Mouse (Mus musculus): ENCODE data around the gene Tbc1d22b. TPM values are rescaled to one million over a fixed set of nuclear protein-coding genes. Genes with fewer than 3 reads are reported as not detected.

The Tbc1d22b gene
- polyA plus RNA-seq (2014; fragmentation: Nextera tagmentation; extraction: Ambion mirVana) = 19.9 and 22.1 TPM in 2 replicates

DNA sequence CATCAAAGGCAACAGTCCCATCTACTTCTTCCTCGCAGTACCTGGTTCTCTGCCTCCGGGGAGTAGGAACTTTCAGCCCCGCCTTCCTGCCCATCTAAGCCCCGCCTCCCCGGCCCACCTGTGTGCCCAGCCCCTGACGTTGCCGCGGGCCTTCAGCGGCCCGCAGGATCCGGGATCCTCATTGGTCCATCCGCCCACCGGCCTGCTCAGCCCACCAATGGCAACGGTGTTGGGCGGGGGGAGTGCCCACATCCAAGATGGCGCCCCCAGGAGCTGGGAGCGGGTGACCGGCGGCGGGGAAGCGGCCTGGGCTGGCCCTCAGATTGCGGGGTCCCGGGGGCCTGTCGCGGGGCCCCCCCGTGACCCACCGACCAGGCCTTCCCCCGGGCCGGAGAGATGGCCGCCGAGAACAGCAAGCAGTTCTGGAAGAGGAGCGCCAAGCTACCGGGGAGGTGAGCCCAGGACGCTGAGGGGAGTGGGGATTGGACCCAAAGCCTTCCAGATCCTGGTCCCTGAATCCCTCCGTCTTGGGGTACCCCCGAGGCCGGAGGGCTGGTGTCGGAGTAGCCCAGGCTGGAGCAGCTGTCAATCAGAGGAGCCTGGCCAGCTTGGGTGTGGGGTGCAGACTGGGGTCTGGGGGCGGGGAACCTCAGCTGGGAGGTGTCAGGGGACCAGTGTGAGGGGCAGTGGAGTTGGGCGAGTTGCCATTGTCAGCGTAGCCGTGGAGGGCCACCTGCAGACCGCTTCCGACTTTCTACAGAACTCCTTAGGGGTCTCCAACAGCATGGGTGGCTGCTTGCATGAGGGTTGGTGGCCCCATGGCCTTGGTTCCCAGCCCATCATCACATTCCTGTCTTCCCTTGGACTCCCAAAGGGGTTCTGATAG lies at the start of gene Tbc1d22b, which contains the start of gene Gm17657:
Gene Tbc1d22b (plus strand): TSS at position 243 of the 886 bp plus-strand sequence.
Gene Gm17657 (minus strand): TSS at position 96 of the 886 bp plus-strand sequence.
- Histone ChIP-seq H3K4me1 (ENCODE audit: control insufficient read depth, insufficient read depth, low read length) (peaks cover 13% of the 10 kb centered on the region), H3K9me3 (ENCODE audit: control insufficient read depth, low read length) (no peaks in the 10 kb centered on the region), H3K36me3 (ENCODE audit: control insufficient read depth, insufficient read depth, low read length) (no peaks in the 10 kb centered on the region), H3K27ac (ENCODE audit: low read depth, low read length) (no peak within 1 kb of the TSS), H3K4me3 (ENCODE audit: low read depth, low read length) (peak within 1 kb of the TSS; percentile 91), H3K4me2 (ENCODE audit: low read depth) (peak within 1 kb of the TSS; percentile 74), H3K9ac (ENCODE audit: low read length) (peak within 1 kb of the TSS; percentile 94), H3K27me3 (ENCODE audit: control insufficient read depth, insufficient read depth, low read length) (no peaks in the 10 kb centered on the region)
- under 1% methylated on average over 39 of the region's 44 CpGs for WGBS
- DNase-seq (ENCODE audit: low spot score) = peak; percentile 95
- peak; percentile 99 for ATAC-seq (ENCODE audit: insufficient read depth, low FRiP score, low TSS enrichment)

- 81% methylated on average over 7 of the region's 7 CpGs for WGBS
- DNase-seq (ENCODE audit: low spot score) (no peak), ATAC-seq (ENCODE audit: insufficient read depth, low FRiP score, low TSS enrichment) (no peak)
- Histone ChIP-seq H3K9me3 (ENCODE audit: control insufficient read depth, low read length) (no peaks in the 10 kb centered on the region), H3K36me3 (ENCODE audit: control insufficient read depth, insufficient read depth, low read length) (no peaks in the 10 kb centered on the region), H3K4me3 (ENCODE audit: low read depth, low read length) (no peak overlapping the region), H3K4me1 (ENCODE audit: control insufficient read depth, insufficient read depth, low read length) (no peaks in the 10 kb centered on the region), H3K27ac (ENCODE audit: low read depth, low read length) (no peak overlapping the region), H3K9ac (ENCODE audit: low read length) (no peak overlapping the region), H3K4me2 (ENCODE audit: low read depth) (no peak overlapping the region), H3K27me3 (ENCODE audit: control insufficient read depth, insufficient read depth, low read length) (no peaks in the 10 kb centered on the region)
Measured at GRCm38 (mm10) chr17:29500243-29500740, 49.3 kb upstream of the Tbc1d22b start.

DNA sequence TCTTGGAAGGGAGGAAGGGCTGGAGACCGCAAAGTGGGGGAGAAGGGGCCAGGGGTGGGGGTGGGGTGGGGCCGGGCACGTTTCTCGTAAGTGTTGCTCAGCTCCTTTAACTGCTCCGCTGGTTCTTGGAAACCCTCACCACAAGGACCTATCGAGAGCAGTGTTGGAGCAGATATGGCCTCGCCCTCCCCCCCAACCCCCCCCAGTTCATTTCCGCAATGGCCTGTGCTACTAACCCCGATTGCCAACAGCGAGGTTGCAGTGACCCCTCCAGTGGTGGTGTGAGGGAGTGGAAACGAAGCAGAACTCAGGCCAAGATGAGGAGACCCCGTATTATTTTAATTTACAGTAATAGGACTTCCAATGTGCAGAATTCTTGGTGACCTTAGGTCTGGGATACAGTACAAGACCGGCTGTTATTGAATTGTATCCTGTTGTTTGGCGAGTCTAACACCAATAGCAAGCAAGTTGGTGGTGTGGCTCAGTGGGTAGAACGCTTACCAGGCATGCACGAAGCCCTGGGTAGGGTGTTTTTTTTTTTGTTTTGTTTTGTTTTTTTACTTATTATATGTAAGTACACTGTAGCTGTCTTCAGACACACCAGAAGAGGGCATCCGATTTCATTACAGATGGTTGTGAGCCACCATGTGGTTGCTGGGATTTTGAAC lies 48.6 kb upstream of the Tbc1d22b start:
- H3K4me2 ChIP-seq (ENCODE audit: low read depth) = no peak overlapping the region

GRCm38 (mm10) chr17:29502005-29502668 lies 47.4 kb upstream of the Tbc1d22b start:
- Histone ChIP-seq H3K4me2 (ENCODE audit: low read depth) (no peak overlapping the region), H3K4me1 (ENCODE audit: control insufficient read depth, insufficient read depth, low read length) (no peaks in the 10 kb centered on the region), H3K36me3 (ENCODE audit: control insufficient read depth, insufficient read depth, low read length) (no peaks in the 10 kb centered on the region), H3K9me3 (ENCODE audit: control insufficient read depth, low read length) (no peaks in the 10 kb centered on the region), H3K27me3 (ENCODE audit: control insufficient read depth, insufficient read depth, low read length) (no peaks in the 10 kb centered on the region), H3K27ac (ENCODE audit: low read depth, low read length) (no peak overlapping the region), H3K4me3 (ENCODE audit: low read depth, low read length) (no peak overlapping the region), H3K9ac (ENCODE audit: low read length) (no peak overlapping the region)
- 81% methylated on average over 7 of the region's 7 CpGs for WGBS
- DNase-seq (ENCODE audit: low spot score) (no peak), ATAC-seq (ENCODE audit: insufficient read depth, low FRiP score, low TSS enrichment) (no peak)

More for the DNA sequence above, 48.6 kb upstream of the Tbc1d22b start:
- no peak for DNase-seq (ENCODE audit: low spot score)
- no peaks in the 10 kb centered on the region for H3K27me3 ChIP-seq (ENCODE audit: control insufficient read depth, insufficient read depth, low read length)
- H3K4me1 ChIP-seq (ENCODE audit: control insufficient read depth, insufficient read depth, low read length) = no peaks in the 10 kb centered on the region
- H3K4me3 ChIP-seq (ENCODE audit: low read depth, low read length) = no peak overlapping the region
- no peak for ATAC-seq (ENCODE audit: insufficient read depth, low FRiP score, low TSS enrichment)
- WGBS = 76% methylated on average over 17 of the region's 17 CpGs
- no peak overlapping the region for H3K27ac ChIP-seq (ENCODE audit: low read depth, low read length)
- no peaks in the 10 kb centered on the region for H3K9me3 ChIP-seq (ENCODE audit: control insufficient read depth, low read length)
- no peaks in the 10 kb centered on the region for H3K36me3 ChIP-seq (ENCODE audit: control insufficient read depth, insufficient read depth, low read length)
- no peak overlapping the region for H3K9ac ChIP-seq (ENCODE audit: low read length)

DNA sequence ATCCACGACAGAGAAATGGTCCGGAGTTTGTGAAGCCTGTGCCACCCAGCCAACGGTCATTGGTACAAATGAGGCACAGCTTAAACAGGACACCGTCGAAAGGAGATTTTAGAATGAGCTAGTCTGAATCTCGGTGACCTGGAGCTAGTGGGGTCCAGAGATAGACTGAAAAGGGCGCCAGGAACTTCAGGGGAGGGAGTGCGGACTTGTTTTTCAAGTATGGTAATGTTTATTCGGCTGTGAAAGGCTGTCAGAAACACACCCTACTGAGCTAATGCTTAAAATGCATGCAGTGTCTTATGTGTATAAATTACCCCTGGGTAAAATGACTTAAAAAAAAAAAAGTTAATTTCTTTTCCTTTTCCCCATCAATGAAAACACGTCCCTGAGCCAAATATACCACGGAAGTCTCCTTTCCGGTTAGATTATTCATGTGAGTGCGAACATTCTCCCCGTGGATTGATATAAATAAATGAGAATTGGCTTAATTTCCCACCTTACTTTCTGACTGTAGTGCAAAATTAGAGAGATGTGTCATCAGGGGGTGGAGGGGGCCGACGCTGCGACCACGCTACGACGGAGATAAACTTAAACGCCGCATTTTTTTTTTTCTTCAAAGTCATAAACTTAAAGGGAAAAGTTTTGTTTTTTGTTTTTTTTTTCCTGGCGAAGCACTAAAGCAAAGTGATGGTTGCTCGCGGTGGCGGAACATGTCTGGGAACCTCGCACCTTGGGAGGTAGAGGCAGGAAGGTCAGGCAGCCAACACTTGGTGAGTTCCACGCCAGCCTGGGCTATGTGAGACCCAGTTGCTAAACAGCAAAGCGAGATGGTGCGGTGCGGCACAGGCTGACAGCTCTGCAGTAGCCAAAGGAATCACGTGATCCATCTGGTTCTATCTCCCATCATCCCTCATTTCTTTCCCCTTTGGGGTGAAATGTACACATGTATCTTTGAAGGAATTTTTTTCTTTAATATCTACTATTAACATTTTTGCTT lies 46.6 kb upstream of the Tbc1d22b start:
- no peak overlapping the region for H3K4me3 ChIP-seq (ENCODE audit: low read depth, low read length)
- no peaks in the 10 kb centered on the region for H3K4me1 ChIP-seq (ENCODE audit: control insufficient read depth, insufficient read depth, low read length)
- no peak overlapping the region for H3K27ac ChIP-seq (ENCODE audit: low read depth, low read length)
- no peak overlapping the region for H3K9ac ChIP-seq (ENCODE audit: low read length)
- no peaks in the 10 kb centered on the region for H3K27me3 ChIP-seq (ENCODE audit: control insufficient read depth, insufficient read depth, low read length)
- whole genome bisulfite sequencing = 23% methylated on average over 32 of the region's 32 CpGs
- no peak overlapping the region for H3K4me2 ChIP-seq (ENCODE audit: low read depth)
- H3K9me3 ChIP-seq (ENCODE audit: control insufficient read depth, low read length) = no peaks in the 10 kb centered on the region
- ATAC-seq (ENCODE audit: insufficient read depth, low FRiP score, low TSS enrichment) (no peak), DNase-seq (ENCODE audit: low spot score) (no peak)
- H3K36me3 ChIP-seq (ENCODE audit: control insufficient read depth, insufficient read depth, low read length) = no peaks in the 10 kb centered on the region

DNA sequence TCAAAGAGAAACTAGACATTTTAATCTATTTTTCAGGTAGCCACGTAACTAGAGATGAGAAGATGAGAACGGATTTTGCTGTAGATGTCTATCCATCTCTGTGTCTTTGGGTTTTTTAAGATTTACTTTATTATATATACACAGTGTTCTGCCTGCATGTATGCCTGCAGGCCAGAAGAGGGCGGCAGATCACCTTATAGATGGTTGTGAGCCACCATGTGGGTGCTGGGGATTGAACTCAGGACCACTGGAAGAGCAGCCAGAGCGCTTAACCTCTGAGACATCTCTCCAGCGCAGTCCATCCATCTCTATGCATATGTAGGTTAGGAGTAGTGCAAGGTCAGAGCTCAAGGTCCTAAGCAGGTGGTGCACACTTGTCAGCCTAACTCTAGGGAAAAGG lies 45.9 kb upstream of the Tbc1d22b start:
- DNase-seq (ENCODE audit: low spot score) (no peak), ATAC-seq (ENCODE audit: insufficient read depth, low FRiP score, low TSS enrichment) (no peak)
- 85% methylated on average over 5 of the region's 5 CpGs for WGBS
- H3K9me3 ChIP-seq (ENCODE audit: control insufficient read depth, low read length) = no peaks in the 10 kb centered on the region
- no peak overlapping the region for H3K4me2 ChIP-seq (ENCODE audit: low read depth)
- no peak overlapping the region for H3K27ac ChIP-seq (ENCODE audit: low read depth, low read length)
- no peaks in the 10 kb centered on the region for H3K36me3 ChIP-seq (ENCODE audit: control insufficient read depth, insufficient read depth, low read length)
- H3K4me3 ChIP-seq (ENCODE audit: low read depth, low read length) = no peak overlapping the region
- H3K9ac ChIP-seq (ENCODE audit: low read length) = no peak overlapping the region
- no peaks in the 10 kb centered on the region for H3K27me3 ChIP-seq (ENCODE audit: control insufficient read depth, insufficient read depth, low read length)
- H3K4me1 ChIP-seq (ENCODE audit: control insufficient read depth, insufficient read depth, low read length) = no peaks in the 10 kb centered on the region

DNA sequence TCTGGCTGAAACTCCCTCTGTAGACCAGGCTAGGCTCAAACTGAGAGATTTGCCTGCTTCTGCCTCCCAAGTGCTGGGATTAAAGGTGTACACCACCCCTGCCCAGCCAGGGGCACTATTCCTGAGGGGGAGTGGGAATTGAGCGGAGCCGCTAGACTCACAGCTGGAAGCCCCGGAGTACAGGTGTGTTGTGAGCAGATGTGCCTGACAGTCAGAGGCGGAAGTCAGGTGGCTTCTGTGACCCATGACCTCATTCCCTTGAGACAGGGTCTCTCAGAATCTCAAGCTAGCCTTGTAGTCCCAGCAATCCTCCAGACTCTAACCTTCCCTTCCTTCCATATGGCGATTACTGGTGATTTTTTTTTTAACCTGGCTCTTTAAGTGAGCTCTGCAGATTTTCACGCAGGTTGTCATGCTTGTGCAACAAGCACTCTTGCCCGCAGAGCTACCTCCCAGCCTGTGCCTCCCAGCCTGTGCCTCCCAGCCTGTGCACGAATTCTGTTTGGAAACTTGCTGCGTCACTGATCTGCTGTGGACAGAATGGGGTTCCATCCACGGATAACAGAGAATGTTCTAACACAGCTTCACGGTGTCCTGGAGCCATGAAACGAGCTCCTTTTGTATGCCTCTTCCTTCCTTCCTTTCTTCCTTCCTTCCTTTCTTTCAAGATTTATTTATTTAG lies 40.5 kb upstream of the Tbc1d22b start:
- Histone ChIP-seq H3K4me2 (ENCODE audit: low read depth) (no peak overlapping the region), H3K27me3 (ENCODE audit: control insufficient read depth, insufficient read depth, low read length) (no peaks in the 10 kb centered on the region), H3K9me3 (ENCODE audit: control insufficient read depth, low read length) (no peaks in the 10 kb centered on the region), H3K36me3 (ENCODE audit: control insufficient read depth, insufficient read depth, low read length) (no peaks in the 10 kb centered on the region), H3K4me3 (ENCODE audit: low read depth, low read length) (no peak overlapping the region), H3K9ac (ENCODE audit: low read length) (no peak overlapping the region), H3K4me1 (ENCODE audit: control insufficient read depth, insufficient read depth, low read length) (no peaks in the 10 kb centered on the region), H3K27ac (ENCODE audit: low read depth, low read length) (no peak overlapping the region)
- DNase-seq (ENCODE audit: low spot score) (no peak), ATAC-seq (ENCODE audit: insufficient read depth, low FRiP score, low TSS enrichment) (no peak)
- WGBS = 75% methylated on average over 12 of the region's 12 CpGs
